Mouse (Mus musculus) urinary bladder, adult 18-20 months (tissue): ENCODE measurements around the gene Tmem145.
"Not testable (repeated sequence)": the region's sequence is repeated elsewhere in the genome, so short reads cannot be mapped to it uniquely, and the experiment has no call there.

ENCODE experiments used
- DNase-seq, 2 experiments: peaks; one replicate each; pipeline ENCODE4 v3.0.0; 2022; ENCODE audit warnings: low spot score in 2 of 2, mixed read lengths in 2 of 2

The Tmem145 gene

DNA sequence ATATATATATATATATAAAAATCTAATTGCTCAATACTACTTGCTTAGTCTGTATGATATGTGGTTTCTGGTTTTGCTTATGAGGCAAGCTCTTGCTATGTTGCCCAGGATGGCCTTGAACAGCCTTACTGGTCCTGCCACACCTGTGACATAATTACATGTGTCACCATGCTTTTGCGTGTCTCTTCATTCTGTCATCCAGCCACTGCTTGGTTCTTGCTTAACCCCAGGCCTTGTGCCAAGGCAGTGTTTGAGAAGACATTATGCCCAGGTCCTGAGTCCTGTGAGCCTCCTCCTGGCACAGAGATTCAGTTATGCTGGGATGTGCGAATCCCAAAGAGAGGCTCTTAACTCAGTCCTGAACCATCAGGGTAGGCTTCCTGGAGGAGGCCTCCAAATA lies 17.3 kb downstream of the Tmem145 start:
- no peak for DNase-seq

DNA sequence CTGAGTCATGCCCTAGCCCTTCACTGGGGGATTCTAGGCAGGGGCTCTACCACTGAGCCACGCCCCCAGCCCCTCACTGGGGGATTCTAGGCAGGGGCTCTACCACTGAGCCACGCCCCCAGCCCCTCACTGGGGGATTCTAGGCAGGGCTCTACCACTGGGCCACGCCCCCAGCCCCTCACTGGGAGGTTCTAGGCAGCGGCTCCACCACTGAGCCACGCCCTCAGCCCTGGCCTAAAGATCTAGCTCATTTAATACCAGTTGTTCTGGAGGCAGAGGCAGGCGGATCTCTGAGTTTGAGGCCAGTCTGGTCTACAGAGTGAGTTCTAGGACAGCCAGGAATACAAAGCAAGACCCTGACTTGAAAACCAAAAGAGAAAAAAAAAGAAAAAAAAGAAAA lies 19.5 kb downstream of the Tmem145 start:
- DNase-seq = not testable (repeated sequence)

DNA sequence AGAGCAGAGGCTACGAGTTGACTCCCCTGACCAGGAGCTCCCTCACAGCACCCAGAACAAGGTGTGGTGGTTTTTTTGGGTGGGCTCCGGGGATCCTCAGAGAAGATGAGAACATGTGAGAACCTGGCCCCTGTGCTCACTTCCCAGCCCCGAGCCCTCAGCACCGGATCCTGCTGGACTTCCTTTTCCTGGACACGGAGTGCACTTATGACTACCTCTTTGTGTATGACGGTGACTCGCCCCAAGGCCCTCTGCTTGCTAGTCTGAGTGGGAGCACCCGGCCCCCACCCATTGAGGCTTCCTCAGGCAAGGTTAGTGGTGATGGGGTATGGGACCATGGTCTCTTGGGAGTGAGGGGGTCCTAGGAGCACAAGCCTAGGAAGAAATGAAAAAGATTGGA lies 20.3 kb downstream of the Tmem145 start:
- no peak for DNase-seq

DNA sequence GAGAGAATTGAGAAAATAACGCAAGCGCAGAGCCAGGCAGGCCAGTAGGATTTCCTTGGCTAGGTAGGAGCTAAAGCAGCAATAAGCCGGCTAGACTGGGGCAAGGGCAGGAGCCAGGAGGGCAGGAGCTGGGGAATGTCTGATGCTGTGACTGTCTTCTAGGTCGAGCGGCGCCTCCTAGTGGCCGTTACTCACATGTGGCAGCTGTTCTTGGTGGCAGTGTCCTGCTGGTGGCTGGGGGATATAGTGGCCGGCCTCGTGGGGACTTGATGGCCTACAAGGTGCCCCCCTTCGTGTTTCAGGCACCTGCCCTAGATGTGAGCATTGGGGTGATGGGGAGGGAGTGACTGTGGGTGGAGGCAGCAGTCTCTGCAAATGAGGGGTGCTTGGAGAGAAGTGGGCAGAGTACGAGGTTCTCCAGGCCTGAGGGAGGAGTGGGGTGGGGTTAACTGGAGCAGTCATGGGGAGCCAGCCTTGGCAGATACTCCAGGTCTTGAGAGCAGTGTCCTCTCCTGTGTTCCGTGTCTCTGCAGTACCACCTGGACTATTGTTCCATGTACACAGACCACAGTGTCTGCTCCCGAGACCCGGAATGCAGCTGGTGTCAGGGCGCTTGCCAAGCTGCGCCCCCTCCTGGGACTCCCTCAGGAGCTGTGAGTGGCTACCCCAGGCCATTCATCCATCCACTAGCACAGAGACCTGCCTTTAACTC lies 27.8 kb downstream of the Tmem145 start:
- peak; percentile 29 to 44 for DNase-seq

DNA sequence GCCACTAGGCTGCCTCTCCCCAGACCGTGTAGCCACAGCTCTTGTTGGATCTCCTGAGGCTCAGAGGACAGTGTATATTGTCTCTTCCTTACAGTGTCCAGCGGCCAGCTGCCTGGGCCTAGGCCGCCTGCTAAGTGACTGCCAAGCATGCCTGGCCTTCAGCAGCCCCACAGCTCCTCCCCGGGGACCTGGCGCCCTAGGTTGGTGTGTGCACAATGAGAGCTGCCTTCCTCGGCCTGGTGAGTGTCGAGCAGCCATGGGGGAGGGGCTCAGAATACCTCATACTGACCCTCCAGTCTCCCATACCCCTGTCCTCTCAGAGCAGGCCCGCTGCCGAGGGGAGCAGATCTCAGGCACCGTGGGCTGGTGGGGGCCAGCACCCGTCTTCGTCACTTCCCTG lies 28.6 kb downstream of the Tmem145 start:
- no peak for DNase-seq

DNA sequence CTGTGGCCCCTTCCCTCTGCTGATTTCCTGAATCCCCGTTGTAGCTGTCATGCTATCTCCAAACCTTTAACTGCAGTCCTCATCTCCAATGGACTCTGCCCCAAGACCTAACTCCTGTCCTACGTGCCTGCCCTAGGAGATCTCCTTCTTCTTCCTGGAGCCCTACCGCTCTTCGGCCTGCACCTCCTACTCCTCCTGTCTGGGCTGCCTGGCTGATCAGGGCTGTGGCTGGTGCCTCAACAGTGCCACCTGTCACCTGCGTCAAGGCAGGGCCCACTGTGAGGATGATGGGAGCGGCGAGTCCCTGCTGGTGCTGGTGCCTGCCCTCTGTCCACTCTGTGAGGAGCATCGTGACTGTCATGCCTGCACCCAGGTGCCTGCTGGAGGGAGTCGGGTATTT lies 33.4 kb downstream of the Tmem145 start:
- no peak for DNase-seq

DNA sequence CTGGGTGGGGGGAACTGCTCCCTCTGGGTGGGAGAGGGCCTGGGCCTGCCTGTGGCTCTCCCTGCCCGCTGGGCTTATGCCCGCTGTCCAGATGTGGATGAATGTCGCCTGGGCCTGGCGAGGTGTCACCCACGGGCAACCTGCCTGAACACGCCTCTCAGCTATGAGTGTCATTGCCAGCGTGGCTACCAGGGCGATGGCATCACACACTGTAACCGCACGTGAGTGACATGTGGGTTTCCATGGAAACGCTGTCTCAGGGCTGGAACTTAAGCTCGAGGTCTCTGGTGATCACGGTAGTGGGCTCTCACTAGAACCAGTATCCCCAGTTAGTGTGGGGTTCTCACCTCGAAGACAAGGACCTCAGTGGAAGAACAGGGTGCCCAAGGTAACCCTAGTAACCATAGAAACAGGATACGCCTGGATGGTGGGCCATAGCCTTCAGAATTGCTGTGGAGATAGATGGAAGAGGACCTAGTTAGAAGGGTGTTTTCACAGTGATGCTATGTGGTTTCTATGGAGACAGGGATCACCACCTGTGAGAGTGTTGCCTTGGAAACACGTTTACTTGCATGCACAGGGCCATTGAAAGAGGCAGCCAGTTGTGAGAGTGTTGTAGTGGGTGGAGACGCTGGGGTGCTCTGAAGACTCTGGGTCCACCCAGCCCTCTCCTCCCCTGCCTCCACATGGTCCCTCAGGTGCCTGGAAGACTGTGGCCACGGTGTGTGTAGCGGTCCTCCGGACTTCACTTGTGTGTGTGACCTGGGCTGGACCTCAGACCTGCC lies 35.3 kb downstream of the Tmem145 start:
- DNase-seq = no peak

DNA sequence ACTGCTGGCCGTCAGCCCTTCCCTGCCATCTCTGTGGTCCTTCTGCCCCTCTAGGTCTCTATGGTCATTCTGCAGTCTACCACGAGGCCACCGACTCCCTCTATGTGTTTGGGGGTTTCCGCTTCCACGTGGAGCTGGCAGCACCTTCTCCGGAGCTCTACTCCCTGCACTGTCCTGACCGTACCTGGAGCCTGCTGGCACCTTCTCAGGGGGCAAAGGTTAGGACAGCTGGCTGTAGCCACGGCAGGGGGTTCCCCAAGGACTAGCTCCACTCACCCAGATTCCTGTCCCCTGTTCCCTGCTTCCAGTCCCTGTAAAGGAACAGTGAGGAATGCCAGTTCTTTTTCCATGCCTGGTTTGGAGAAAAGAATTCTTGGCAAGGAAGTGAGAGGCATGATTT lies 43.0 kb downstream of the Tmem145 start:
- DNase-seq = no peak

DNA sequence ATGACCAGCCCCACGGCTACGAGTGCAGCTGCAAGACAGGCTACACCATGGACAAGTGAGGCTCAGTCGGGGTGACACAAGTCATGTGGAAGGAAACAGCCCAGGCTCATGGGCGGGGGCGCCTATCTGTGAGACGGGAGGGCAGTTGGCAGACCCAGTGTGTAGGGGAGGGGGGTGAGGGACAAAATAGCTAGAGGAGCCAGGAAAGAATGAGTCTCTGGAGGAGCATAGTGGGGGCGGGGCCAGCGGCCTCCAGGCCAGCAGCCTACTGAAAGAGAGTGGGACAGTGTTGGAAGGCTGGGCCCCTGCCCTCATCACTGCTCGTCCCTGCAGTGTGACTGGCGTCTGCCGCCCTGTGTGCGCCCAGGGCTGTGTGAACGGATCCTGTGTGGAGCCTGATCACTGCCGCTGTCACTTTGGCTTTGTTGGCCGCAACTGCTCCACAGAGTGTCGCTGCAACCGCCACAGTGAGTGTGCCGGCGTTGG lies 52.9 kb downstream of the Tmem145 start:
- no peak for DNase-seq

DNA sequence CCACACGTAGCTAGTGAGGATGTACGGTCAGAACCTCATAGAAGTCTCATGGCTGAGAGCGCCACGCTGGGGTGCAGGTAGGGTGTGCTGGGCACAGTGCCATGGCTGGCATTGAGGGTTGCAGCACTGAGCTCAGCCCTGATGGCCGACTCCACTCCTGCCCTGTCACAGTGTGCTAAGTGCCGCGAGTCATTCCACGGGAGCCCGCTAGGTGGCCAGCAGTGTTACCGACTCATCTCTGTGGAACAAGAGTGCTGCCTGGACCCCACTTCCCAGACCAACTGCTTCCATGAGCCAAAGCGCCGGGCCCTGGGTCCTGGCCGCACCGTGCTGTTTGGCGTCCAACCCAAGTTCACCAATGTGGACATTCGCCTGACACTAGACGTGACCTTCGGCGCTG lies 57.2 kb downstream of the Tmem145 start:
- no peak for DNase-seq

DNA sequence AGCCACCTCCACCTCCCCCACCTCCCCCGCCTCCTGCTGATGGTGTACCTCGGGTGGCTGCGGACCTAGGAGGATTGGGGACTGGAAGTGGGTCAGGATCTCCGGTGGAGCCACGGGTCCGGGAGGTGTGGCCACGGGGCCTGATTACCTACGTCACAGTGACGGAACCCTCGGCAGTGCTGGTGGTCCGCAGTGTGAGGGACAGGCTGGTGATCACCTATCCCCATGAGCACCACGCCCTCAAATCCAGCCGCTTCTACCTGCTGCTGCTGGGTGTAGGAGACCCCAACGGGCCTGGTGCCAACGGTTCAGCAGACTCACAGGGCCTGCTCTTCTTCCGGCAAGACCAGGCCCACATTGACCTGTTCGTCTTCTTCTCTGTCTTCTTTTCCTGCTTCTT lies 57.7 kb downstream of the Tmem145 start:
- DNase-seq = no peak
